Mouse (Mus musculus) lung, postnatal 0 days (tissue): ENCODE data around the gene Gm13698.
"Not testable (repeated sequence)": the region's sequence is repeated elsewhere in the genome, so short reads cannot be mapped to it uniquely, and the experiment has no call there.

Source experiments
- CTCF ChIP-seq: IDR thresholded peaks from 2 replicates; pipeline ENCODE4 v1.5.1; 2016; ENCODE audit warnings: antibody characterized with exemption, mild to moderate bottlenecking
- EP300 ChIP-seq: IDR thresholded peaks from 2 replicates; pipeline ENCODE4 v1.6.1; 2016; ENCODE audit warnings: antibody characterized with exemption, mild to moderate bottlenecking, control low read depth

GRCm38 (mm10) chr2:83978633-83979032 is 23.1 kb downstream of the Gm13698 start, which contains the start of gene Gm13694:
- not testable (repeated sequence) for TF ChIP-seq CTCF, EP300
